Mouse (Mus musculus) heart, postnatal 14 days (tissue): ENCODE data around the gene Gm26965. TPM values are rescaled to one million over a fixed set of nuclear protein-coding genes. Genes with fewer than 3 reads are reported as not detected.

Experiments used
- total RNA-seq, 2 experiments: library from RNA; stranded (reverse); gene quantifications; 2 replicates each; pipeline ENCODE4 v1.2.3; 2021

Gene Gm26965
- total RNA-seq, 2 experiments from 2014 or later: 0.45 TPM; not detected in 1

Other genes starting within 250 kb of the Gm26965 start
- 1 to 10 TPM; 2.5 to 2.7 TPM for gene Zfp458, start 247.7 kb downstream of the Gm26965 start, total RNA-seq
- 1 to 10 TPM; 2.9 to 4.5 TPM for gene Zfp457, start 219.7 kb downstream of the Gm26965 start, total RNA-seq
- 1 to 10 TPM; 2.4 to 3.0 TPM for gene Zfp595, start 193.6 kb downstream of the Gm26965 start, total RNA-seq
- gene Gm28044, start 165.6 kb downstream of the Gm26965 start, total RNA-seq: under 1 TPM; 0.67 to 0.93 TPM
- 1 to 10 TPM; 1.3 to 1.5 TPM for gene Zfp953, start 165.5 kb downstream of the Gm26965 start, total RNA-seq
- 1 to 10 TPM in 1 of 2 experiments, under 1 TPM in 1; 0.69 to 1.8 TPM for gene Gm28041, start 150.4 kb downstream of the Gm26965 start, total RNA-seq
- 1 to 10 TPM in 1 of 2 experiments, under 1 TPM in 1; 0.81 to 1.0 TPM for gene Zfp456, start 150.3 kb downstream of the Gm26965 start, total RNA-seq
- gene Zfp429, start 126.3 kb downstream of the Gm26965 start, total RNA-seq: 1 to 10 TPM; 1.6 to 1.8 TPM
- under 1 TPM in 1 of 2 experiments, not detected in 1; 0.29 TPM for gene Zfp459, start 104.7 kb downstream of the Gm26965 start, total RNA-seq
- gene Zfp874a, start 74.5 kb downstream of the Gm26965 start, total RNA-seq: 1 to 10 TPM; 6.1 TPM
- gene Zfp874b, start 41.9 kb downstream of the Gm26965 start, total RNA-seq: 10 to 100 TPM; 13.6 to 14.4 TPM
- 1 to 10 TPM; 4.4 to 5.1 TPM for gene Zfp58, start 25.6 kb downstream of the Gm26965 start, total RNA-seq
- 10 to 100 TPM; 10.9 to 11.0 TPM for gene Zfp87, start within 50 bp of the Gm26965 start, total RNA-seq
- gene Zfp748, start 27.7 kb upstream of the Gm26965 start, total RNA-seq: 1 to 10 TPM; 3.9 to 4.8 TPM
- gene Zfp729b, start 83.6 kb upstream of the Gm26965 start, total RNA-seq: 1 to 10 TPM; 4.3 TPM
- gene Gm49345, start 111.6 kb upstream of the Gm26965 start, total RNA-seq: under 1 TPM; 0.34 to 0.38 TPM
- 1 to 10 TPM; 3.4 TPM for gene Zfp729a, start 111.6 kb upstream of the Gm26965 start, total RNA-seq
- 1 to 10 TPM; 6.4 to 7.1 TPM for gene Zfp738, start 160.9 kb upstream of the Gm26965 start, total RNA-seq
- gene Zfp65, start 203.0 kb upstream of the Gm26965 start, total RNA-seq: 1 to 10 TPM; 6.0 to 6.8 TPM
- 1 to 10 TPM; 1.8 to 3.1 TPM for gene Zfp85, start 229.1 kb upstream of the Gm26965 start, total RNA-seq